Mouse (Mus musculus): ENCODE measurements around the gene Abcf3.

Gene Abcf3

GRCm38 (mm10) chr16:20540438-20540837 is 7.9 kb upstream of the Abcf3 start:
- DNase-seq (ENCODE audit: low spot score), result no peak

DNA sequence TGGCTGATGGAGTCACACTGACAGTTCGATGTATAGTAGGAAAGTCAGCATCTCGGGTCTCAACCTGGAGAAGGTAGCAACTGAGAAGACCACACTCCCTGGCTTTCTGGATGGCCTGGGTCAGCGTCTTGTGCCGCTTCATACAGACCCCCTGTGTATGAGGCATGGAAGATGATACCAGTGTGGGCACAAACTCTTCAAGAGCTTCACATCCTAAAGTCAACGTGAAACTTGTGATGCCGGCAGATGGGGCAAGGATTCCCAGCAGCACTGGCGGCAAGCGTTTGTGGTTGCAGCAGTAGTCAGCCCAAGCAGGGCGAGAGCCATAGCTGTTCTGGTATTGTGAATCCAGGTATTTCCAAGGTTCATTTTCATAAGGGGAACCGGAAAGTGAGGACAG is 2.7 kb upstream of the Abcf3 start:
- no peak for DNase-seq (ENCODE audit: low spot score)

DNA sequence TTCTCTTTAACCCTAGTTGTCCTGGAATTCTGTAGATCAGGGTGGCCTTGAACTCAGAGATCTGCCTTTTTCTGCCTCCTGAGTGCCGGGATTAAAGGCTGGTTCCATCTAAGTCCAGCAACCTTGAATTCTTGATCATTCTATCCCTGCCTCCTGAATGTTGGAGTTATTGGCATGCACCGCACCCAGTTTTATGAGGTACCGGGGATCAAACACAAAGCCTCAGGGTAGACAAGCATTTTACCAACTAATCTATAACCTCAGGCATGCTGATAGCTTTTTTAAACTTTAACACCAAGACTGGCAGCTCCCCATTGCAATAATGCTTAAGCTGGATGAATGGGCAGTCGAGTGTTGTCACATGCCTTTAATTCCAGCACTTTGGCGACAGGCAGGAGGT is 954 bp upstream of the Abcf3 start:
- DNase-seq (ENCODE audit: low spot score), result no peak

DNA sequence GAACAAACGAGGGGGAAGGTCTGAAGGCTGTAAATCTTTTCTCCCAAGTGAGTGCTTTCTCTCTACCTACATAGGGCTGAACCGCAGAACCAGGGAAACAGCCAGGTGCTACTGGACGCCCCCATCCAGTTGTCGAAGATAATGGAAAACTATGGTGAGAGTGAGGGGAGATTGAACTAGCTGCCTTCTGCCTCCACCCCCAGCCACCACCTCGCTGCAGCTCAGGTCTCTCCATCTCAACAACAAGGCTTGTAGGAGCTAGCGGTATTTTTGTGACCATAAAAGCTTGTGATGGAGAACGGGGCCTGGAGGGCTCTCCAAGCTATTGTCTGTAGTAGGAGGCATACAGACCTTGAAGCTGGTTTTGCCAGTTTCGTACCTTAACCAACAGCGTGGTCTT is 784 bp downstream of the Abcf3 start:
- DNase-seq (ENCODE audit: low spot score), result no peak

DNA sequence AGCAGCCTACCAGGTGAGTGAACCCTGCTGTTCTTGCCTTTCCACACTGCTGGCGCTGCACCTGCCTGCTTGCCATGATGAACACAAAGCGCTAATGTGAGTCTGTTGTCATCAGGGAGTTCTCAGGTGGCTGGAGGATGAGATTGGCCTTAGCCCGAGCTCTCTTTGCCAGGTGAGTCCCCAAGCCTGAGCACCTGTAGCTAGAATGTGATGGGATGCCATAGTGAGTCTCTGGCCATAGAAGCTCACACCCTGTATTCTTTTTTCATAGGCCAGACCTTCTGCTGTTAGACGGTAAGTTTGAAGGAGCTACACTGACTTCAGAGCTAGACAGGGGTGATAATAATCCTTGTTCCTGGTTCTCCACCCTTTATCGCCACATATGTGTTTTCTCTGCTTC is 3.3 kb downstream of the Abcf3 start:
- DNase-seq (ENCODE audit: low spot score), result no peak

DNA sequence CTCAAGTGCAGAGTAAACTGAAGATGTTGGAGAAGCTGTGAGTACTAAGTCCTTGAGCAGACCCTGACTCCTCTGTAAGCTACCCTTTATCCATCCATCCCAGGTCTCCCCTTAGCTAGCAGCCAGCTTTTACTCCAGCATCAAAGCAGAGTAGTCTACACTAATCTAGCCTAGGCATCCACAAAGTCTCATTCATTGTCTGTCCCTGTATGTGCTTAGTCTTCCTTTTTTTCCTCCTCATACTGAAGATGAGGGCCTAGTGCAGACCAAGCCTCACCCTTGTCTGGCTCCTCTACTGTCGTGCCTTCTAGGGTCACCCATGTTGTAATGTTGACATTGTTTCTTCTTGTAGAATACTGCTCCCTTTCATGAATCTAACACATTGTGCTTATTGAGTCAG is 4.2 kb downstream of the Abcf3 start:
- no peak for DNase-seq (ENCODE audit: low spot score)

DNA sequence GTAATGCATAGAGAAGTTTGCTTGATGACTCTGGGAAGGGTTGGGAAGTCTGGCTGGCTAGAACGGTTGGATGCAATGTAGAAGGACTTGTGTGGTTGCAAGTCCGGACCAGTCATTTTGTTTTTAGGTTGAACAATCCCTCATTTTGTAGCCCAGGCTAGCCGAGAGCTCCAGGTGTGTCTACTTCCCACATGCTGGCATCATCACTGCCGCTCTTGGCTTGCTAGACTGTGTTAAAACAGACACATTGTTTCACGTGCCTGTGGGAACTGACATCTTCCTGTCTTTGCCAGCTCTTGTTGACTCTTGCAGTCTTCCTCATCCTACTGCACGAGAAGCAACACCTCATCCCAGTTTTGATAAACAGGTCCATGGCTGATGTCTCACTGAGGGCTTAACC is 6.6 kb downstream of the Abcf3 start:
- DNase-seq (ENCODE audit: low spot score), result no peak

DNA sequence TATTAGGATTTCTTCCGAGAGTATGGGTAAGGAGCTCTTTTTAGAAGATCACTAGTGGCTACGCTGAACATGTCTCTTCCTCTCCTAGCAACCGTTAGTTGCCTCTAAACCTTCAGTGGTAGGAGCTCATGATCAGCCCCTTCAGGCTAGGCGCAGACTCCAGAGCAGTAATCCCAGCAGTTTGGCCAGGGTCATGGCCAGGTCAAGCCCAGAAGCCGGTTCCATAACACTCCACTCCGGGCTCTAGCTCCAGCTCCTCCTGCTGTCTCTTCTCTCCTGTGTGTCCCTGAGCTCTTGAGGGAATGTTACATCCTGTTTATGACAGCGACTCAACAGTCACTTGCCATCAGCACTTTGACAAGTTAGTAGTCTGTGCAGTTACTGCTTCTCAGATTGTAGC is 9.0 kb downstream of the Abcf3 start:
- DNase-seq (ENCODE audit: low spot score), result no peak

GRCm38 (mm10) chr16:20565075-20565474 is 16.7 kb downstream of the Abcf3 start:
- DNase-seq (ENCODE audit: low spot score), result no peak

DNA sequence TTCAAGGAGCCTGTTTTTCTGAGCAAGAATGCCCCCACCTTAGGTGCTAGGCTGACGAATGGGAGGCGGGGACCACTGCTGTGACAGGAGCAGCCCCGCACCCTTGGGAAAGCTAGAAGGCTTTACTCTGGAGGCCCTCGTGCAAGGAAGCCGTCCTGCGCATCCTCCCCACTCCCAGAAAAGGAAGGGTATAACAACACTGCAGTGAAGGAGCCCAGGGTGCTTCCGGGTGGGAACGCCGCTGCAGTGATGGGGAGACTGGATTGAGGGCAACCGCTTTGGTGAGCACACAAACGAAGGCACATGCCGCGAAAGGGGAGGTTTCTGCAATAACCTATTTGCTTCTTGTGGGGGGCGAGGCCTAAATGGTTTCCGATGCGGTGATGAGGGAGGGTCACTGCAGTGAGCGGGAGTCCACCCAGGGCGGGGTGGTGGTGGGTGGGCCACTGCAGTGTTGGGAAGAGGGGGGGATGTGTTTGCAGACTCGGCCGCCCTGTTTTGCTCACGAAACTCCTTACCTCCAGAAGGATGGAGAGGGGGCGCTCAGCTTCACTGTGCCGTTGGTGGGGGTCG is 41.1 kb downstream of the Abcf3 start, which contains the start of gene Vwa5b2:
Gene Vwa5b2, plus strand, starts transcription at position 106 of the 573 bp plus-strand sequence.
- DNase-seq (ENCODE audit: low spot score), result no peak

DNA sequence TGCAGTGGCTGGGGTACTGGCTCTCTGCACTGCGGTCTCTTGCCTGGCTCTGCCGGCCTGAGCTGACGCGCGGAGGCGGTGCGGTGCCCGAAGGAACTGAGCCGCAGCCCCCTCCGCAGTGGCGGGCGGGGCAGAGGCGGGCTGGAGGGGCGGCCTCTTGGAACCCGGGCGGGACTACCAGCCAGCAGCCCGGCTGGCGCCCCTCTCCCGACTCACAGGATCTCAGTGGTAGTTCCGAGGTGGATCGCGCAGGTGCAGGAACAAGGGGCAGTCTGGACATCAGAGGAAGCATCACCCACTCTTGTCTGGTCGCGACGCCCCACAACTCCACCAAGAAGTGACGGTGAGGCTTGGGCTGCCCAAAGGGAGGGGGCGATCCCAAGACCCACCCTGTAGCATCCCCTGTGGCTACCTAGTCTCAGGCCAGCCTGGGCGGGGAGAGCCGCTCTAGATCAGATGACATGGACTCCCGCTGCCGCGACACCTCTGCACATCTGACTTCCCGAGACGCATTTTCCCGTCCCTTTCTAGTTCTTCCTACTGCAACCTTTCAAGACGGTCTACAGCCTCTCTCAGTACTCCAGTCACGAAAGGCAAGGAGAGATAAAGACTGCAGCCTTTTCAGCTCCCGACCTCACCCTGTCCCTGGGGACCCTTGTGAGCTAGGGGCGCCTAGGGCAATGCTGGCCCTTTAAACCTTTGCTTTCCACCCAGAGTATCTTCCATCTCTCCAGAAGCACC is 41.7 kb downstream of the Abcf3 start:
- DNase-seq (ENCODE audit: low spot score), result no peak

GRCm38 (mm10) chr16:20590680-20591038 is 42.3 kb downstream of the Abcf3 start:
- DNase-seq (ENCODE audit: low spot score), result no peak

- DNase-seq (ENCODE audit: low spot score), result no peak
Measured at GRCm38 (mm10) chr16:20591076-20591705, 42.8 kb downstream of the Abcf3 start.

- DNase-seq (ENCODE audit: low spot score), result no peak
Measured at GRCm38 (mm10) chr16:20595060-20595673, 46.8 kb downstream of the Abcf3 start.

- no peak for DNase-seq (ENCODE audit: low spot score)
Measured at GRCm38 (mm10) chr16:20595737-20596136, 47.4 kb downstream of the Abcf3 start.

DNA sequence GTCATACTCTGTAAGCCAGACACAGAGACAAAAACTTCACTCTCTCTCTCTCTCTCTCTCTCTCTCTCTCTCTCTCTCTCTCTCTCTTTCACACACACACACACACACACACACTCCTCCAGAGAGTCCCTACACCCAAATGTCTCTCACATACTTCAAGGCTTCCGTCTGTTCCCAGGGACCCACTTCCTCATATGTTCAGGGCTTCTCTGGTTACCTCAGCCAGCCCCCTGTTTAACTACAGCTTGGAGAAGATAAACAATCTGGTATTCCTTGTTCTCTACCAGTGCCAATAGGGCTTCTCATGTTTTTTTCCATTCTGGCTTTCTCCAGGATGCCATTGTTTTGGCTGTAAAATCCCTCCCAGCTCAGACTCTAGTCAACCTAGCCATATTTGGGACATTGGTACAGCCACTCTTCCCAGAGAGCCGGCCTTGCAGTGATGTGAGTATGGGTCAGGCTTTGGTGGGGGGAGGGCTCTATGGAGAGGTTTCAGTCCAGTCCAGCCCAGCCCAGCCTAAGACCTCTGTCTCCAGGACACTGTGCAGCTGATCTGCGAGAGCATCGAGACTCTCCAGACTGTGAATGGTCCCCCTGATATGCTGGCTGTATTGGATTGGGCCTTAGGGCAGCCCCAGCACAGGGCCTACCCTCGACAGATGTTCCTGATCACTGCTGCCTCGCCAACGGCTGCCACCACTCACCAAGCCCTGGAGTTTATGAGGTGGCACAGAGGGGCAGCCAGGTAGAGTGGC is 48.5 kb downstream of the Abcf3 start:
- no peak for DNase-seq (ENCODE audit: low spot score)

- DNase-seq (ENCODE audit: low spot score), result no peak
Measured at GRCm38 (mm10) chr16:20600511-20600910, 52.1 kb downstream of the Abcf3 start.

GRCm38 (mm10) chr16:20604705-20605104 is 56.3 kb downstream of the Abcf3 start:
- no peak for DNase-seq (ENCODE audit: low spot score)

- DNase-seq (ENCODE audit: low spot score), result peak; percentile 81
Measured at GRCm38 (mm10) chr16:20610501-20611356, 62.4 kb downstream of the Abcf3 start.

All from T-cell, adult 2 months (primary cell).